Mouse (Mus musculus) gastrocnemius, postnatal 36 days (tissue): ENCODE results near the gene Dglucy. TPM values are rescaled to one million over a fixed set of nuclear protein-coding genes. Genes with fewer than 3 reads are reported as not detected.

Source experiments
- DNase-seq, 2 experiments: peaks; one replicate each; pipeline ENCODE4 v3.0.0; 2022
- intact Hi-C: fragments of 180-260 bp; cut with DNase I; formaldehyde crosslinking; loops from one replicate; pipeline ENCODE4 v1.15.1; 2025
- total RNA-seq, 2 experiments: library from RNA; stranded (reverse); gene quantifications; 2 replicates each; pipeline ENCODE4 v1.2.3; 2021

The Dglucy gene
- total RNA-seq, 2 experiments from 2014 or later: 10.8 to 11.8 TPM

GRCm38 (mm10) chr12:100907598-100908297 is 128.9 kb downstream of the Dglucy start, which contains the start of gene Gpr68:
Gene Gpr68, minus strand, starts transcription at chr12:100908198.
- DNase-seq: no peak
- intact Hi-C loops: loop anchor here (5.0 kb wide), 1 partner anchor 40 kb away; no protein-coding TSS in a partner anchor

GRCm38 (mm10) chr12:100908298-100909034 is 129.6 kb downstream of the Dglucy start:
- intact Hi-C loops: loop anchor here (5.0 kb wide), 1 partner anchor 41 kb away; no protein-coding TSS in a partner anchor

GRCm38 (mm10) chr12:100909765-100910164 is 130.9 kb downstream of the Dglucy start:
- no peak for DNase-seq
- intact Hi-C loops: loop anchor here (5.0 kb wide), 1 partner anchor 42 kb away; no protein-coding TSS in a partner anchor

More at GRCm38 (mm10) chr12:100908298-100909034, 129.6 kb downstream of the Dglucy start:
- no peak for DNase-seq

GRCm38 (mm10) chr12:100910731-100911130 is 131.9 kb downstream of the Dglucy start:
- intact Hi-C loops: no loop called here
- no peak for DNase-seq

GRCm38 (mm10) chr12:100924646-100925339 is 145.9 kb downstream of the Dglucy start:
- intact Hi-C loops: loop anchor here (10.0 kb wide), 1 partner anchor 350 kb away; no protein-coding TSS in a partner anchor

GRCm38 (mm10) chr12:100925644-100926619 is 147.1 kb downstream of the Dglucy start:
- DNase-seq: peak in 1 of 2 experiments; percentile 27

More at GRCm38 (mm10) chr12:100924646-100925339, 145.9 kb downstream of the Dglucy start:
- no peak for DNase-seq

GRCm38 (mm10) chr12:100928286-100928685 is 149.4 kb downstream of the Dglucy start:
- intact Hi-C loops: loop anchor here (1.0 to 10.0 kb wide), 2 partner anchors 78 to 353 kb away; no protein-coding TSS in a partner anchor
- DNase-seq: no peak

More at GRCm38 (mm10) chr12:100925644-100926619, 147.1 kb downstream of the Dglucy start:
- intact Hi-C loops: loop anchor here (10.0 kb wide), 1 partner anchor 351 kb away; no protein-coding TSS in a partner anchor

- intact Hi-C loops: no loop called here
- no peak for DNase-seq
These were observed 152.8 kb downstream of the Dglucy start for GRCm38 (mm10) chr12:100931653-100932052.

- no peak for DNase-seq
- intact Hi-C loops: no loop called here
These were observed 155.9 kb downstream of the Dglucy start for GRCm38 (mm10) chr12:100934796-100935195.

GRCm38 (mm10) chr12:100936116-100936515 is 157.3 kb downstream of the Dglucy start:
- DNase-seq: peak; percentile 58 to 74
- intact Hi-C loops: loop anchor here (1.0 to 2.0 kb wide), 2 partner anchors 17 to 93 kb away; partner anchors contain the start of gene Ccdc88c

GRCm38 (mm10) chr12:100936737-100937136 is 157.9 kb downstream of the Dglucy start:
- intact Hi-C loops: loop anchor here (1.0 to 2.0 kb wide), 2 partner anchors 16 to 93 kb away; partner anchors contain the start of gene Ccdc88c
- DNase-seq: no peak

GRCm38 (mm10) chr12:100937441-100938360 is 158.8 kb downstream of the Dglucy start:
- DNase-seq: no peak
- intact Hi-C loops: loop anchor here (2.0 kb wide), 1 partner anchor 15 kb away; no protein-coding TSS in a partner anchor

GRCm38 (mm10) chr12:100941361-100941760 is 162.5 kb downstream of the Dglucy start:
- DNase-seq: no peak
- intact Hi-C loops: no loop called here

GRCm38 (mm10) chr12:100943146-100943545 is 164.3 kb downstream of the Dglucy start:
- intact Hi-C loops: no loop called here

GRCm38 (mm10) chr12:100944921-100945336 is 166.1 kb downstream of the Dglucy start:
- DNase-seq: no peak
- intact Hi-C loops: no loop called here

More at GRCm38 (mm10) chr12:100943146-100943545, 164.3 kb downstream of the Dglucy start:
- DNase-seq: no peak

- no peak for DNase-seq
- intact Hi-C loops: no loop called here
These were observed 166.6 kb downstream of the Dglucy start for GRCm38 (mm10) chr12:100945501-100945900.

GRCm38 (mm10) chr12:100945948-100946347 is 167.1 kb downstream of the Dglucy start:
- intact Hi-C loops: no loop called here
- DNase-seq: no peak
